In the genomic region with DNA sequence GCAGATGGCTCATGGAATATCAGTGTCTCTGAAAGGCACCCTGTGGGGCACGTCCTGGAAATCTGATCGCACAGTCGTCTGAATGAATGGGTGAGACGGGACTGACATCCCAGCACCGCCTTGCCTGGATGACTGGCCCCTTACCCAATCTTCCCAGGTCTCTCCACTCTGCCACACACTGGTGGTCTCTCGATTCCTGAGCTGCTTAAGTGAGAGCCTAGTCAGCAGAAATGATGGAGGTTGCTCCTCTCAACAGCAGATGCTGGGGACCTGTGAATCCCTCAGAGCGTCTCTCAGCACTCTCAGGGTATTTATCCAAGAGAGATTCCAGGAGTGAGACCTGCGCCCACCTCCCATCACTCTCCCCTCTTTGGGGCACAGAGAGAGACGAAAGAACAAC, we compare ENCODE assay signal across 13 mouse cellular contexts. TPM values are rescaled to one million over a fixed set of nuclear protein-coding genes. Genes with fewer than 3 reads are reported as not detected.
DNase-seq lines count a peak whose midpoint lies in the region; ATAC-seq and TF ChIP-seq lines count a peak whose summit lies in the region.
"Had no signal": no experiment of that assay in that cellular context is flagged by ENCODE, and none has a peak within 500 bp of the region (broad histone marks: within the 10 kb centered on the region; RNA-seq: fewer than 3 reads in every experiment).

No protein-coding gene starts in this region.

- WGBS in liver, adult 2 months: 63% methylated on average over 9 of the region's 9 CpGs
- WGBS in embryonic facial prominence, embryonic 10.5 days: 21% methylated on average over 9 of the region's 9 CpGs
- 19% methylated on average over 9 of the region's 9 CpGs for WGBS in hindbrain, embryonic 16.5 days
- WGBS in midbrain, embryonic 12.5 days: 21% methylated on average over 9 of the region's 9 CpGs

- no peaks in the 10 kb centered on the region for H3K27me3 ChIP-seq in liver, adult 2 months (ENCODE audit: control insufficient read depth, insufficient read depth, low read length)
- H3K27me3 ChIP-seq in embryonic facial prominence, embryonic 10.5 days (replicated peaks; ENCODE audit: low read depth, poor library complexity, severe bottlenecking): no peaks in the 10 kb centered on the region
- no peaks in the 10 kb centered on the region for H3K27me3 ChIP-seq in hindbrain, embryonic 16.5 days (replicated peaks; ENCODE audit: control insufficient read depth, insufficient read depth, low read length)
- H3K27me3 ChIP-seq in midbrain, embryonic 12.5 days: peaks cover 11% of the 10 kb centered on the region; the same call in 1 of the 2 replicates

- H3K4me3 ChIP-seq in liver, adult 2 months (ENCODE audit: insufficient read depth, low read depth, low read length): no peak overlapping the region
- no peak overlapping the region for H3K4me3 ChIP-seq in embryonic facial prominence, embryonic 10.5 days
- H3K4me3 ChIP-seq in hindbrain, embryonic 16.5 days (ENCODE audit: low read length): no peak overlapping the region
- H3K4me3 ChIP-seq in midbrain, embryonic 12.5 days: no peak overlapping the region
- H3K4me3 ChIP-seq: erythroblast, embryonic 14.5 days had no signal

- DNase-seq in liver, adult 2 months (ENCODE audit: extremely low read depth, low read depth, low spot score): no peak
- no peak for DNase-seq in liver
- DNase-seq in embryonic facial prominence, embryonic 10.5 days (ENCODE audit: low spot score): peak; percentile 19
- no peak for DNase-seq in ovary, postnatal 14 days (ENCODE audit: low spot score)
- DNase-seq in urinary bladder, adult 18-20 months (ENCODE audit: low spot score in 2 of 2): no peak
- DNase-seq: adrenal gland, postnatal 10 days; cerebellum, adult 11-12 months; thymus, postnatal 14 days had no signal

- no peak for TF ChIP-seq CTCF in liver, adult 2 months (IDR thresholded peaks at IDR 0.05; ENCODE audit: low read depth, low read length)

- H3K4me2 ChIP-seq in hindbrain, embryonic 16.5 days (ENCODE audit: low read length): no peak overlapping the region
- peak overlapping the region; percentile 34 for H3K4me2 ChIP-seq in midbrain, embryonic 12.5 days (replicated peaks)

- no peaks in the 10 kb centered on the region for H3K36me3 ChIP-seq in liver, adult 2 months (ENCODE audit: control insufficient read depth, insufficient read depth, low read length)
- H3K36me3 ChIP-seq in embryonic facial prominence, embryonic 10.5 days (replicated peaks): no peaks in the 10 kb centered on the region
- H3K36me3 ChIP-seq in hindbrain, embryonic 16.5 days (ENCODE audit: control insufficient read depth, insufficient read depth, low read length): no peaks in the 10 kb centered on the region
- no peaks in the 10 kb centered on the region for H3K36me3 ChIP-seq in midbrain, embryonic 12.5 days
- H3K36me3 ChIP-seq: G1E had no signal

- H3K4me1 ChIP-seq in liver, adult 2 months (ENCODE audit: control insufficient read depth, insufficient read depth, low read length): peaks cover 11% of the 10 kb centered on the region
- peaks cover 39% of the 10 kb centered on the region for H3K4me1 ChIP-seq in embryonic facial prominence, embryonic 10.5 days
- no peaks in the 10 kb centered on the region; the same call in none of the 2 replicates for H3K4me1 ChIP-seq in hindbrain, embryonic 16.5 days (ENCODE audit: control insufficient read depth, insufficient read depth, low read depth, low read length)
- peaks cover 14% of the 10 kb centered on the region for H3K4me1 ChIP-seq in midbrain, embryonic 12.5 days

- H3K9ac ChIP-seq in liver, adult 2 months (ENCODE audit: low read depth, low read length): 0 out of 2 replicates have a peak overlapping the region, but pooled peaks have one; percentile 10
- H3K9ac ChIP-seq in hindbrain, embryonic 16.5 days (ENCODE audit: low read depth, low read length): no peak overlapping the region
- no peak overlapping the region for H3K9ac ChIP-seq in midbrain, embryonic 12.5 days (replicated peaks)

- TF ChIP-seq POLR2A in liver, adult 2 months (IDR thresholded peaks at IDR 0.05; ENCODE audit: extremely low read depth, insufficient read depth, low read length): no peak

- no peaks in the 10 kb centered on the region for H3K79me2 ChIP-seq in liver, adult 2 months (ENCODE audit: control insufficient read depth, insufficient read depth, low read length)

- peak; percentile 48; the same call in 1 of the 2 replicates for ATAC-seq in hindbrain, embryonic 16.5 days
- no peak for ATAC-seq in midbrain, embryonic 12.5 days (ENCODE audit: low FRiP score, low read depth)
- ATAC-seq: intestine, embryonic 16.5 days had no signal

- no peak overlapping the region for H3K27ac ChIP-seq in liver, adult 2 months (replicated peaks; ENCODE audit: insufficient read depth, low read depth, low read length)
- peak overlapping the region; percentile 60 for H3K27ac ChIP-seq in embryonic facial prominence, embryonic 10.5 days (replicated peaks)
- no peak overlapping the region for H3K27ac ChIP-seq in hindbrain, embryonic 16.5 days (ENCODE audit: low read depth, low read length)
- H3K27ac ChIP-seq in midbrain, embryonic 12.5 days (replicated peaks): no peak overlapping the region

- H3K9me3 ChIP-seq in embryonic facial prominence, embryonic 10.5 days: no peaks in the 10 kb centered on the region
- H3K9me3 ChIP-seq in hindbrain, embryonic 16.5 days (ENCODE audit: control insufficient read depth, low read length): no peaks in the 10 kb centered on the region
- H3K9me3 ChIP-seq in midbrain, embryonic 12.5 days: no peaks in the 10 kb centered on the region
- H3K9me3 ChIP-seq: G1E had no signal

RNA-seq across cellular contexts. Expression of a gene that starts 36.8 kb away (rescaled TPM):
- total RNA-seq in liver, adult 2 months (2014; rRNA removed): 19.5 and 20.4 TPM in 2 replicates
- 1.3 and 1.8 TPM in 2 replicates for polyA plus RNA-seq in liver, adult 2 months (2012; rRNA removed)
- polyA plus RNA-seq in embryonic facial prominence, embryonic 10.5 days (2016; fragmentation: Nextera tagmentation; extraction: Ambion mirVana): 32.8 and 33.0 TPM in 2 replicates
- polyA plus RNA-seq in hindbrain, embryonic 16.5 days (2015; fragmentation: Nextera tagmentation; extraction: Ambion mirVana): 16.3 and 20.1 TPM in 2 replicates
- polyA plus RNA-seq in midbrain, embryonic 12.5 days (2016; fragmentation: Nextera tagmentation; extraction: Ambion mirVana): 33.9 and 36.5 TPM in 2 replicates
